Mouse (Mus musculus): ENCODE data around the gene Gm20605.

DNA sequence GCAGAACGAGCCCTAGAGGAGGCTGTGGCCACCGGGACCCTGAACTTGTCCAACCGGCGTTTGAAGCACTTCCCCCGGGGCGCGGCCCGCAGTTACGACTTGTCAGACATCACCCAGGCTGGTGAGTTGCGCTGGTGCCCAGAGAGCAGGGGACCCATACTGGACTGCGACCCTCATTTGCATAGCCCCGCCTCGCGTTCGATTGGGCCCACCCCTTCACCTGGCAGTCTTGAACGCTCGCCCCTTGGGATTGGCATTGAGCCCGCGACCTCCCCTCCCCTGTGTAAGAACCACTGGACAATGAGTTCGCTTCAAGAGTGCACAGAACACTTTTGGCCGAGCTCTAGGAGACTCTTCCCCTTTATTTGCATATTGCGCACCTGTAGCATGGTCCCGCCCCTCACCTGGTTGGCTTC, 339 bp downstream of the Gm20605 start:
- TF ChIP-seq ZKSCAN1 (IDR thresholded peaks at IDR 0.05; ENCODE audit: borderline replicate concordance, low read depth, low read length) (no peak), JUND (conservative IDR thresholded peaks at IDR 0.05; ENCODE audit: low read depth, low read length) (no peak), CTCF (conservative IDR thresholded peaks at IDR 0.05 in 1 of 2, IDR thresholded peaks at IDR 0.05 in 1 of 2; ENCODE audit: low read depth in 2 of 2, low read length in 2 of 2) (no peak), RCOR1 (conservative IDR thresholded peaks at IDR 0.05; ENCODE audit: low read depth, low read length) (no peak), EP300 (IDR thresholded peaks at IDR 0.05; ENCODE audit: low read length) (no peak), POLR2A (IDR thresholded peaks at IDR 0.05; ENCODE audit: low read depth, low read length) (no peak; the same call in 1 of the 2 replicates), TBP (conservative IDR thresholded peaks at IDR 0.05; ENCODE audit: low read depth, low read length) (0 out of 2 replicates have a peak, but pooled peaks have one; percentile 20), JUN (IDR thresholded peaks at IDR 0.05; ENCODE audit: insufficient read depth, low read depth, low read length) (no peak), NELFE (IDR thresholded peaks at IDR 0.05; ENCODE audit: low read depth, low read length) (no peak), ZMIZ1 (IDR thresholded peaks at IDR 0.05; ENCODE audit: low read depth, low read length) (no peak), KAT2A (IDR thresholded peaks at IDR 0.05; ENCODE audit: insufficient replicate concordance, low read length) (no peak)

All from CH12.LX (cell line).